Mouse (Mus musculus): ENCODE data around the gene Slc27a1.
A peak's percentile ranks its signal among the peaks of the same experiment; 100 is the strongest.
"Not testable (repeated sequence)": the region's sequence is repeated elsewhere in the genome, so short reads cannot be mapped to it uniquely, and the experiment has no call there.

Gene Slc27a1

GRCm38 (mm10) chr8:71568387-71568937 is at the start of gene Slc27a1:
Slc27a1 (plus strand) TSS chr8:71568882.
- no peak for DNase-seq (ENCODE audit: low read depth)

GRCm38 (mm10) chr8:71519037-71519825 is 49.5 kb upstream of the Slc27a1 start:
- peak; percentile 66 for DNase-seq (ENCODE audit: low read depth)

GRCm38 (mm10) chr8:71521634-71522033 is 47.0 kb upstream of the Slc27a1 start:
- DNase-seq (ENCODE audit: low read depth) = peak; percentile 89

GRCm38 (mm10) chr8:71525226-71526050 is 43.2 kb upstream of the Slc27a1 start, which contains the start of gene Ccdc194:
Ccdc194 (minus strand) TSS chr8:71525711.
- DNase-seq (ENCODE audit: low read depth) = no peak

GRCm38 (mm10) chr8:71526272-71526671 is 42.4 kb upstream of the Slc27a1 start:
- no peak for DNase-seq (ENCODE audit: low read depth)

GRCm38 (mm10) chr8:71527162-71527870 is 41.4 kb upstream of the Slc27a1 start:
- no peak for DNase-seq (ENCODE audit: low read depth)

- DNase-seq (ENCODE audit: low read depth) = no peak
Observed at GRCm38 (mm10) chr8:71528362-71529073, 40.2 kb upstream of the Slc27a1 start.

- DNase-seq (ENCODE audit: low read depth) = not testable (repeated sequence)
Observed at GRCm38 (mm10) chr8:71530735-71531467, 37.8 kb upstream of the Slc27a1 start.

- no peak for DNase-seq (ENCODE audit: low read depth)
Observed at GRCm38 (mm10) chr8:71534263-71534810, 34.3 kb upstream of the Slc27a1 start.

- no peak for DNase-seq (ENCODE audit: low read depth)
Observed at GRCm38 (mm10) chr8:71535663-71536062, 33.0 kb upstream of the Slc27a1 start.

- DNase-seq (ENCODE audit: low read depth) = peak; percentile 98
Observed at GRCm38 (mm10) chr8:71537028-71537867, 31.4 kb upstream of the Slc27a1 start, which contains the start of gene Bst2. Bst2 (minus strand) TSS chr8:71537456.

GRCm38 (mm10) chr8:71542632-71543343 is 25.9 kb upstream of the Slc27a1 start, which contains the start of gene Mvb12a:
Mvb12a (plus strand) TSS chr8:71542922.
- DNase-seq (ENCODE audit: low read depth) = peak; percentile 96

- DNase-seq (ENCODE audit: low read depth) = no peak
Observed at GRCm38 (mm10) chr8:71543755-71544154, 24.9 kb upstream of the Slc27a1 start.

- no peak for DNase-seq (ENCODE audit: low read depth)
Observed at GRCm38 (mm10) chr8:71545053-71545452, 23.6 kb upstream of the Slc27a1 start.

- DNase-seq (ENCODE audit: low read depth) = no peak
Observed at GRCm38 (mm10) chr8:71547590-71547989, 21.1 kb upstream of the Slc27a1 start.

GRCm38 (mm10) chr8:71550754-71551153 is 17.9 kb upstream of the Slc27a1 start:
- DNase-seq (ENCODE audit: low read depth) = no peak

- no peak for DNase-seq (ENCODE audit: low read depth)
Observed at GRCm38 (mm10) chr8:71552770-71553169, 15.9 kb upstream of the Slc27a1 start.

- no peak for DNase-seq (ENCODE audit: low read depth)
Observed at GRCm38 (mm10) chr8:71554001-71554400, 14.7 kb upstream of the Slc27a1 start.

- no peak for DNase-seq (ENCODE audit: low read depth)
Observed at GRCm38 (mm10) chr8:71554644-71555043, 14.0 kb upstream of the Slc27a1 start.

Measured in c-Kit-positive CD71-positive TER-119-negative erythroid progenitor cells, embryonic 14.5 days (primary cell).